Comparison of ENCODE assay signal across 10 mouse cellular contexts in genomic region chr7:44427666-44428065, GRCm38 (mm10). TPM values are rescaled to one million over a fixed set of nuclear protein-coding genes. Genes with fewer than 3 reads are reported as not detected.
DNase-seq lines count a peak whose midpoint lies in the region; ATAC-seq lines count a peak whose summit lies in the region.
"Had no signal": no experiment of that assay in that cellular context is flagged by ENCODE, and none has a peak within 500 bp of the region (broad histone marks: within the 10 kb centered on the region; RNA-seq: fewer than 3 reads in every experiment).

No protein-coding gene starts in this region.

- H3K27ac ChIP-seq in limb, embryonic 11.5 days (replicated peaks; ENCODE audit: low read depth, low read length), result no peak overlapping the region
- no peak overlapping the region for H3K27ac ChIP-seq in stomach, embryonic 16.5 days (ENCODE audit: low read length)

- peak; percentile 34 for DNase-seq in cerebellum, adult 11 months
- DNase-seq in cerebellum, postnatal 4 days (ENCODE audit: low spot score in 2 of 2), result no peak
- peak; percentile 42 to 53 for DNase-seq in right cerebral cortex, postnatal 10 days (ENCODE audit: low spot score in 2 of 2)
- no peak for DNase-seq in right cerebral cortex, postnatal 14 days
- DNase-seq in limb, embryonic 11.5 days (ENCODE audit: low spot score), result no peak
- DNase-seq in adrenal gland, postnatal 14 days, result no peak
- DNase-seq in ovary, postnatal 10 days (ENCODE audit: low spot score), result no peak
- DNase-seq: heart, postnatal 36 days had no signal

- peak; percentile 22 for ATAC-seq in limb, embryonic 11.5 days (ENCODE audit: insufficient number of reproducible peaks, low FRiP score, low TSS enrichment, low read depth)
- no peak for ATAC-seq in stomach, embryonic 16.5 days (ENCODE audit: insufficient read depth, low FRiP score)

- no peaks in the 10 kb centered on the region for H3K36me3 ChIP-seq in limb, embryonic 11.5 days (ENCODE audit: control insufficient read depth, insufficient read depth, low read length)
- no peaks in the 10 kb centered on the region for H3K36me3 ChIP-seq in stomach, embryonic 16.5 days (ENCODE audit: control insufficient read depth, insufficient read depth, low read length)

- H3K4me3 ChIP-seq in limb, embryonic 11.5 days (ENCODE audit: low read depth, low read length), result 0 out of 2 replicates have a peak overlapping the region, but pooled peaks have one; percentile 6
- H3K4me3 ChIP-seq in stomach, embryonic 16.5 days (replicated peaks; ENCODE audit: low read length), result no peak overlapping the region; the same call in 1 of the 2 replicates

- H3K4me2 ChIP-seq in limb, embryonic 11.5 days (ENCODE audit: low read depth, severe bottlenecking), result peak overlapping the region; percentile 37
- H3K4me2 ChIP-seq in stomach, embryonic 16.5 days (ENCODE audit: low read depth, low read length), result peak overlapping the region; percentile 68; the same call in 1 of the 2 replicates

- no peaks in the 10 kb centered on the region; the same call in 1 of the 2 replicates for H3K9me3 ChIP-seq in limb, embryonic 11.5 days (ENCODE audit: control insufficient read depth, low read length)
- H3K9me3 ChIP-seq in stomach, embryonic 16.5 days (replicated peaks; ENCODE audit: control insufficient read depth, low read length), result no peaks in the 10 kb centered on the region

- 3% methylated on average over 7 of the region's 8 CpGs for WGBS in limb, embryonic 11.5 days
- WGBS in stomach, embryonic 16.5 days, result 9% methylated on average over 8 of the region's 8 CpGs

- H3K27me3 ChIP-seq in limb, embryonic 11.5 days (ENCODE audit: control insufficient read depth, insufficient read depth, low read length), result peaks cover 43% of the 10 kb centered on the region
- H3K27me3 ChIP-seq in stomach, embryonic 16.5 days (ENCODE audit: control insufficient read depth, insufficient read depth, low read length), result peaks cover 38% of the 10 kb centered on the region

- H3K4me1 ChIP-seq in limb, embryonic 11.5 days (ENCODE audit: control insufficient read depth, insufficient read depth, low read length), result peaks cover 7% of the 10 kb centered on the region; the same call in 1 of the 2 replicates
- no peaks in the 10 kb centered on the region; the same call in 1 of the 2 replicates for H3K4me1 ChIP-seq in stomach, embryonic 16.5 days (ENCODE audit: control insufficient read depth, insufficient read depth, low read length)

- H3K9ac ChIP-seq in limb, embryonic 11.5 days (ENCODE audit: low read length), result no peak overlapping the region
- H3K9ac ChIP-seq in stomach, embryonic 16.5 days (ENCODE audit: low read length), result no peak overlapping the region

RNA-seq across cellular contexts. Expression of gene Lrrc4b, which starts 1.2 kb away (rescaled TPM):
- polyA plus RNA-seq in limb, embryonic 11.5 days (2014; fragmentation: Nextera tagmentation; extraction: Ambion mirVana), result 0.51 and 0.60 TPM in 2 replicates
- polyA plus RNA-seq in stomach, embryonic 16.5 days (2015; fragmentation: Nextera tagmentation; extraction: Ambion mirVana), result 0.31 and 0.52 TPM in 2 replicates
- 6.1 and 7.7 TPM in 2 replicates for total RNA-seq in adrenal gland, postnatal 14 days (2021)
- total RNA-seq: megakaryocyte, adult 5-6 weeks had no signal

RNA-seq across cellular contexts. Expression of gene Aspdh, which starts 37.5 kb away (rescaled TPM):
- polyA plus RNA-seq in limb, embryonic 11.5 days (2014; fragmentation: Nextera tagmentation; extraction: Ambion mirVana), result 0.60 TPM in 1 of 2 replicates, not detected in the other
- 0.72 and 0.87 TPM in 2 replicates for polyA plus RNA-seq in stomach, embryonic 16.5 days (2015; fragmentation: Nextera tagmentation; extraction: Ambion mirVana)
- total RNA-seq in adrenal gland, postnatal 14 days (2021), result 0.75 and 13.0 TPM in 2 replicates
- total RNA-seq: megakaryocyte, adult 5-6 weeks had no signal

RNA-seq across cellular contexts. Expression of gene Josd2, which starts 40.1 kb away (rescaled TPM):
- polyA plus RNA-seq in limb, embryonic 11.5 days (2014; fragmentation: Nextera tagmentation; extraction: Ambion mirVana), result 64.4 and 65.4 TPM in 2 replicates
- 88.0 and 102 TPM in 2 replicates for polyA plus RNA-seq in stomach, embryonic 16.5 days (2015; fragmentation: Nextera tagmentation; extraction: Ambion mirVana)
- total RNA-seq in adrenal gland, postnatal 14 days (2021), result 45.9 and 51.2 TPM in 2 replicates

RNA-seq across cellular contexts. Expression of gene 1700008O03Rik, which starts 42.0 kb away (rescaled TPM):
- polyA plus RNA-seq in limb, embryonic 11.5 days (2014; fragmentation: Nextera tagmentation; extraction: Ambion mirVana), result 0.37 and 0.53 TPM in 2 replicates
- 0.84 and 1.2 TPM in 2 replicates for polyA plus RNA-seq in stomach, embryonic 16.5 days (2015; fragmentation: Nextera tagmentation; extraction: Ambion mirVana)
- 0.59 and 0.71 TPM in 2 replicates for total RNA-seq in adrenal gland, postnatal 14 days (2021)

RNA-seq across cellular contexts. Expression of gene Syt3, which starts 43.8 kb away (rescaled TPM):
- 2.1 TPM in 2 replicates for polyA plus RNA-seq in limb, embryonic 11.5 days (2014; fragmentation: Nextera tagmentation; extraction: Ambion mirVana)
- polyA plus RNA-seq in stomach, embryonic 16.5 days (2015; fragmentation: Nextera tagmentation; extraction: Ambion mirVana), result 1.3 and 1.5 TPM in 2 replicates
- 2.6 and 3.9 TPM in 2 replicates for total RNA-seq in adrenal gland, postnatal 14 days (2021)

Comparison
In these comparisons a context has a peak if more than half of its experiments do, and no peak if none do; other contexts are left out.
1. DNase-seq: peak in cerebellum, adult 11 months (single experiment) and right cerebral cortex, postnatal 10 days (2 of 2); none in cerebellum, postnatal 4 days (0 of 2), right cerebral cortex, postnatal 14 days (single experiment), limb, embryonic 11.5 days (single experiment), adrenal gland, postnatal 14 days (single experiment) and ovary, postnatal 10 days (single experiment).